Mouse (Mus musculus) neural tube, embryonic 11.5 days (tissue): ENCODE results near the gene 9930111J21Rik1. TPM values are rescaled to one million over a fixed set of nuclear protein-coding genes. Genes with fewer than 3 reads are reported as not detected.
"Not testable (repeated sequence)": the region's sequence is repeated elsewhere in the genome, so short reads cannot be mapped to it uniquely, and the experiment has no call there.

ENCODE experiments used
- ATAC-seq: fragments of 200-750 bp; cut with Nextera tagmentation; 2 replicates; pipeline ENCODE4 v1.8.0; 2017; ENCODE audit warnings: moderate number of reproducible peaks, mild to moderate bottlenecking, moderate TSS enrichment, moderate library complexity; ENCODE audit not compliant: insufficient read depth, low FRiP score, low TSS enrichment
- DNase-seq: peaks from one replicate; pipeline ENCODE4 v3.0.0-alpha.2; 2015; ENCODE audit warnings: low spot score
- H3K27ac ChIP-seq: fragments of 300-500 bp; sonication (generic); 2 replicates; pipeline ENCODE4 v1.5.1; 2014; ENCODE audit warnings: low read depth, mild to moderate bottlenecking, low read length
- H3K27me3 ChIP-seq: fragments of 300-500 bp; sonication (generic); 2 replicates; pipeline ENCODE4 v1.6.1; 2014; ENCODE audit warnings: mild to moderate bottlenecking, low read length, mixed read lengths; ENCODE audit not compliant: control insufficient read depth, insufficient read depth
- H3K36me3 ChIP-seq: fragments of 300-500 bp; sonication (generic); 2 replicates; pipeline ENCODE4 v1.6.1; 2014; ENCODE audit warnings: mild to moderate bottlenecking, low read length, moderate library complexity, mixed read lengths; ENCODE audit not compliant: control insufficient read depth, insufficient read depth
- H3K4me1 ChIP-seq: fragments of 300-500 bp; sonication (generic); 2 replicates; pipeline ENCODE4 v1.6.1; 2014; ENCODE audit warnings: low read length, mixed read lengths; ENCODE audit not compliant: control insufficient read depth, insufficient read depth
- H3K4me2 ChIP-seq: fragments of 300-500 bp; sonication (generic); 2 replicates; pipeline ENCODE4 v1.6.1; 2014; ENCODE audit warnings: low read depth, mild to moderate bottlenecking, moderate library complexity
- H3K4me3 ChIP-seq: fragments of 300-500 bp; sonication (generic); 2 replicates; pipeline ENCODE4 v1.5.1; 2014; ENCODE audit warnings: low read depth, low read length
- H3K9ac ChIP-seq: fragments of 300-500 bp; sonication (generic); 2 replicates; pipeline ENCODE4 v1.6.1; 2014; ENCODE audit warnings: mild to moderate bottlenecking, low read length
- H3K9me3 ChIP-seq: fragments of 300-500 bp; sonication (generic); 2 replicates; pipeline ENCODE4 v1.6.1; 2016; ENCODE audit warnings: low read length; ENCODE audit not compliant: control insufficient read depth
- WGBS: fragments of 180-500 bp; shearing (Covaris S2); extraction: QIAGEN DNeasy Blood & Tissue Kit; methylation state at CpG from one replicate; pipeline ENCODE4 v1.1.7; 2014; 5-methylcytosine and 5-hydroxymethylcytosine counted together
- polyA plus RNA-seq: library from polyadenylated mRNA; unstranded; fragments of >200 nt; fragmentation: Nextera tagmentation; extraction: Ambion mirVana; gene quantifications from 2 replicates; pipeline ENCODE4 v1.2.1, GENCODE M21; 2014

Gene 9930111J21Rik1
- polyA plus RNA-seq, 1 experiment from 2014 or later, result 0.09 TPM

DNA sequence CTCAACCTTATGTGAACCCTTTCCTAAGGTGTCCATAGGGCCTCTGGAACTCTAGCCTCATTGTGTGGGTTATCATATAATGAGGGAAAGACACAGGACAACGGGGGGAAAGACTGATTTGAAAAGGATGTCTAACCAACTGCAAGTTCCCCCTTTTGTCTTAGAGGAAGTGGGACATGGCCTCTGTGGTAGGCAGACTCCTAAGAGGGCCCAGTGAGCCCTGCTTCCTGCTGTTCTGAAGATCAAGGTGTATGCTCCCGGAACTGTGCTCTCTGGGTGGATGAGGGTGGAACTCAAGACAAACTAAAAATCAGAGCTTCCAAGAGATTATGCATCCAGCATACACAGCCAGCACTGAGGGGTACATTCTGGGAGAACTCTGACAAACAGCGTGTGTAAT, 9.0 kb upstream of the 9930111J21Rik1 start:
- H3K27ac ChIP-seq, result not testable (repeated sequence)

DNA sequence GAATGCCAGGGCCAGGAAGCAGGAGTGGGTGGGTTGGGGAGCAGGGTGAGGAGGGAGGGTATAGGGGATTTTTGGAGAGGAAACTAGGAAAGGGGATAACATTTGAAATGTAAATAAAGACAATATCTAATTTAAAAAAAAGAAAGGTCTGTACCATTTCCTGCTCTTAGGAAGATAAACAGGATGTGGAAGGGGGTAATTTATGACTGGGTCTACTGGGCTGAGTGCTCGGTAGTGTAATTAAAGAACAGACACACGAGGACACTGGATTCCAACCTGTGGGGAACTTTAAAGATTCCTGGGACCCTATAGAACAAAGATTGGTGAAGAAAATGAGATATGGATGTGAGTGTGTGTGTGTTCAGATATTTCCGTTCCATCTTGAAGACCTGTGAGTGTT, 3.6 kb upstream of the 9930111J21Rik1 start:
- not testable (repeated sequence) for H3K9me3 ChIP-seq, H3K4me1 ChIP-seq, H3K27ac ChIP-seq, H3K9ac ChIP-seq, H3K27me3 ChIP-seq, H3K4me3 ChIP-seq, H3K36me3 ChIP-seq, DNase-seq, H3K4me2 ChIP-seq, ATAC-seq
- WGBS, result no CpG with 5 or more reads among the region's 3 CpGs

More for the DNA sequence above, 9.0 kb upstream of the 9930111J21Rik1 start:
- not testable (repeated sequence) for H3K4me1 ChIP-seq, DNase-seq, H3K27me3 ChIP-seq, ATAC-seq, H3K4me3 ChIP-seq, H3K9me3 ChIP-seq, H3K4me2 ChIP-seq, H3K9ac ChIP-seq, H3K36me3 ChIP-seq
- 75% methylated on average over 2 of the region's 3 CpGs for WGBS

DNA sequence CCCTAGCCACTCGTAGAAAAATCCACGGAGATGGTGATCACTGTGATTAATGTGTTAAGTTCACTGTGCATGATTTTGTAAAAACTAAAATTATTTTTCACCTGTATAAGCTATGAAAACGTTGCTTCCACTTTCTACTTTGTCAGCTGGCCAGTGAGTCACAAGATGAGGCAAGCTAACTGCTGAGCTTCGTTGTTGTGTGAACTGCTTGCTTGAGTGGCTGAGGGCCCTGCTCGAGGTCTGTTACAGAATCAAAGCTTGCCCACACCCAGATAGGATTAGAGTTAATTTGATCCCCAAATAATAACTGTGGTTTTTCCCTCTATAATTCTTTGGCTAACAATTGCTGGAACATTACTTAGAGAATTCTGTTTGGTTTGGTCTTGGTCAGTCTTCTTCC, 854 bp upstream of the 9930111J21Rik1 start:
- H3K4me1 ChIP-seq, H3K27ac ChIP-seq, H3K36me3 ChIP-seq, H3K27me3 ChIP-seq, H3K4me2 ChIP-seq, DNase-seq, ATAC-seq, H3K9ac ChIP-seq, H3K4me3 ChIP-seq, H3K9me3 ChIP-seq: not testable (repeated sequence)
- WGBS, result no CpG with 5 or more reads among the region's 5 CpGs

DNA sequence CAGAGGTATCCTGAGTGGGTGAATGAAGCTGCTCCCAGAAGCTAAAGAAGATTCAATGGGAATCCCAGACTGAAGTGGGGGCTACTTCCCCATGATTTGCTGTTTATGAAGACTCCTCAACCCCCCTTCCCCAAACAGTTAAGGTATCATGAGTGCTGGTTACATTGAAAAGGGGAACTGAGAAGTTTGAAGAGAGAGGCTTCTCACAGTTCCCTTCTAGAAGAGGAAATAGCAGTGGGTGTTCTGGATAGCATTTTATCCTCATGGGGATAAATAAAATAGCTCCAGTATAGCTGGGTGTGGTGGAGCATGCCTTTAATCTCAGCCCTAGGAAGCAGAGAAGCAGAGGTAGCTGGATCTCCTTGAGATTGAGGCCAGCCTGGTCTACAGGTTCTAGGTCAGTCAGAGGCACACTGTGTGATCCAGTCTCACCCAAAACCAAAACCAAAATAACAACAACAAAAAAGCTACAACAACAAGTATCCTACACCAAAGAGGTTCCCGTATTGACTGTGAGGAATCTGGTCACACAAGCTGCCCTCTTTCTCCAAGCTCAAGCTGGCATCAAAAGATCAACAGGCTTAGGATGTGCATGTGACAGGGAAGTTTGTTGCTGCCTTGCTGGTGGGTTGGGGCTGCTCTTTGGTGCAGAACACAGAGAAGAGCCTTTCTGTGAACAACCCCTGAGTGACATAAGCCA, 808 bp downstream of the 9930111J21Rik1 start, which contains the start of gene Olfr56:
Gene Olfr56 (plus strand): TSS at position 650 of the 700 bp plus-strand sequence.
- H3K27ac ChIP-seq, H3K4me3 ChIP-seq, ATAC-seq, DNase-seq, H3K4me1 ChIP-seq, H3K36me3 ChIP-seq, H3K27me3 ChIP-seq, H3K9ac ChIP-seq, H3K9me3 ChIP-seq, H3K4me2 ChIP-seq: not testable (repeated sequence)
- no CpG with 5 or more reads among the region's 1 CpGs for WGBS

DNA sequence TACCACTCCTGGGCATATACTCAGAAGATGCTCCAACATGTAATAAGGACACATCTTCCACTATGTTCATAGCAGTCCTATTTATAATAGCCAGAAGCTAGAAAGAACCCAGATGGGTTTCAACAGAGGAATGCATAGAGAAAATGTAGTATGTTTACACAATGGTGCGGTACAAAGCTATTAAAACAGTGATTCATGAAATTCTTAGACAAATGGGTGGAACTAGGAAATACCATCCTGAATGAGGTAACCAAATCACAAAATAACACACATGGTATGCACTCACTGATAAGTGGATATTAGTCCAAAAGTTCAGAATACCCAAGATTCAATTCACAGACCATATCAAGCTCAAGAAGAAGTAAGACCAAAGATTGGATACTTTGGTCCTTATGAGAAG, 4.5 kb downstream of the 9930111J21Rik1 start:
- WGBS, result no CpG with 5 or more reads among the region's 1 CpGs
- not testable (repeated sequence) for DNase-seq

DNA sequence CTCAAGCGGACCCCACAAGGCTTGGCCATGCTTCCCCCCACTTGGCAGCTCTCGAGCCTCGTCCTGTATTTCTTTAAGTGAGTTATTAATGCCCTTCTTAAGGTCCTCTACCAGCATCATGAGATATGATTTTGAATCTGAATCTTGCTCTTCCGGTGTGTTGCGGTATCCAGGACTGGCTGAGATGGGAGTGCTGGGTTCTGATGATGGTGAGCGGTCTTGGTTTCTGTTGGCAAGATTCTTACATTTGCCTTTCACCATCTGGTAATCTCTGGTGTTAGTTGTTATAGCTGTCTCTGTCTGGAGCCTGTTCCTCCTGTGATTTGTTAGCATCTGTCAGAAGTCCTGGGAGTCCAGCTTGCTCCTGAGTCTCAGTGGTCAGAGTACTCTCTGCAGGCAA, 33.1 kb downstream of the 9930111J21Rik1 start, which contains the start of gene Psme2b:
Gene Psme2b (minus strand): TSS at position 101 of the 400 bp plus-strand sequence.
- DNase-seq, H3K9ac ChIP-seq, H3K36me3 ChIP-seq, H3K9me3 ChIP-seq, H3K4me1 ChIP-seq, ATAC-seq, H3K27ac ChIP-seq, H3K4me2 ChIP-seq, H3K27me3 ChIP-seq, H3K4me3 ChIP-seq: not testable (repeated sequence)
- WGBS, result 91% methylated on average over 6 of the region's 6 CpGs

More for the DNA sequence above, 4.5 kb downstream of the 9930111J21Rik1 start:
- ATAC-seq, H3K9me3 ChIP-seq, H3K4me3 ChIP-seq, H3K4me2 ChIP-seq, H3K27me3 ChIP-seq, H3K9ac ChIP-seq, H3K4me1 ChIP-seq, H3K27ac ChIP-seq, H3K36me3 ChIP-seq: not testable (repeated sequence)

GRCm38 (mm10) chr11:48939286-48939685, 39.9 kb downstream of the 9930111J21Rik1 start:
- not testable (repeated sequence) for H3K27ac ChIP-seq, H3K4me2 ChIP-seq, H3K9ac ChIP-seq, H3K27me3 ChIP-seq, H3K9me3 ChIP-seq, ATAC-seq, H3K4me3 ChIP-seq, H3K4me1 ChIP-seq, H3K36me3 ChIP-seq, DNase-seq

DNA sequence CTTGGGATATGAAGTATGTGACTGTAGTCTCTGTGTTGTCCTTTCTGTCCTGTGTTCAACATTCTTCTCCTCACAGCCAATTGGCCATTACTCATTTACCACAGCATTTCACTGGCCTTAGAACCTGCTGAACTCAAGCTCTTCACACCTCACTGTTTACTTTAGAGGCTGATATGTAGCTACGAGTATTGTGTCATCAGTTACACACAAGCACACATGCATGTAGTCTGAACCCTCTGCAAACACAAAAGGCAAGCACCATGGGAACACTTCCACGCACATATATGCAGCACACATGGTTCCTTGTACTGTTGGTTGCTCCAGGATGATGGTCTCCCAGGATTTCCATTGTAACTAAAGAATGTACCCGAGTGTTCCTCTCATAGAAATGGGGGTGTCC, 43.9 kb downstream of the 9930111J21Rik1 start:
- not testable (repeated sequence) for H3K27me3 ChIP-seq, H3K4me3 ChIP-seq, H3K4me1 ChIP-seq, H3K9me3 ChIP-seq, ATAC-seq, H3K36me3 ChIP-seq, H3K9ac ChIP-seq, H3K27ac ChIP-seq, DNase-seq, H3K4me2 ChIP-seq
- WGBS, result no CpG with 5 or more reads among the region's 3 CpGs

GRCm38 (mm10) chr11:48933923-48934322, 45.3 kb downstream of the 9930111J21Rik1 start:
- not testable (repeated sequence) for DNase-seq, H3K27ac ChIP-seq, H3K4me2 ChIP-seq, H3K4me1 ChIP-seq, H3K9me3 ChIP-seq, H3K9ac ChIP-seq, ATAC-seq, H3K4me3 ChIP-seq, H3K27me3 ChIP-seq, H3K36me3 ChIP-seq
- WGBS, result 57% methylated on average over 1 of the region's 1 CpGs
